Mouse (Mus musculus) naive thymus-derived CD4-positive, alpha-beta T cell, adult 2 months (primary cell): ENCODE measurements around the gene Col1a1.
A peak's percentile ranks its signal among the peaks of the same experiment; 100 is the strongest.
"Not testable (repeated sequence)": the region's sequence is repeated elsewhere in the genome, so short reads cannot be mapped to it uniquely, and the experiment has no call there.

Experiments
- DNase-seq: peaks from one replicate; pipeline ENCODE4 v3.0.0-alpha.2; 2011; ENCODE audit warnings: low read depth

Col1a1 gene

GRCm38 (mm10) chr11:94938296-94938695, 2.3 kb downstream of the Col1a1 start:
- no peak for DNase-seq

DNA sequence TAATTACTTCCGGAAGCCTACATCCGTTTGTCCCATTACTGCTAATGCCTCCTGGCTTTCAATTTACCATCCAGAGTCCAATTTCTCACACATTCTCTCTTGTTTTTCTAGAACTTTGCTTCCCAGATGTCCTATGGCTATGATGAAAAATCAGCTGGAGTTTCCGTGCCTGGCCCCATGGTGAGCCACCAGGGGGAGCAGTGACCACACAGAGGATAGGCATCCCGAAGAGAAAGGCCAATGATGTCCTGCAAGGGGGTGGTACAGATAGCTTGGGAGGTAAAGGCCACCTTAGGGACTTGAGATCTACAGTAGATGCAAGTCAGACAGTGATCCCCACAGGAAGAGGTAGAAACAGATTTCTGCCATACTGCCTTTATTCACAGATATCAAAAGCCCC, 3.3 kb downstream of the Col1a1 start:
- peak; percentile 77 for DNase-seq

DNA sequence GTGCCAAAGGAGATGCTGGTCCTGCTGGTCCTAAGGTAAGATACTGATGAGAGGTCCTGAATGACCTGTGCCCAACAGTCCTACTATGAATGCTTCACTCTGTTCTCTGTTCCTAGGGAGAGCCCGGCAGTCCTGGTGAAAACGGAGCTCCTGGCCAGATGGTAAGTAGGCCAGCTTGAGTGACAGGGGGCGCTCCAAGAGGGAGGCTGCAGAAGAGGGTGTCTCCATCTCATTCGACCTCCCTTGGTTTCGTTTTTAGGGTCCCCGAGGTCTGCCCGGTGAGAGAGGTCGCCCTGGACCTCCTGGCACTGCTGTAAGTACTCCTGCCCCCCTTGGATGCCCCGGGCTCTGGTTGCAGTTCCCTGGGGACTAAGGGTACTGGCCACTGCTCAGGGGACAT, 5.1 kb downstream of the Col1a1 start:
- DNase-seq, result no peak

GRCm38 (mm10) chr11:94941776-94942175, 5.8 kb downstream of the Col1a1 start:
- DNase-seq, result no peak

- DNase-seq, result peak; percentile 72
Measured at GRCm38 (mm10) chr11:94942282-94943023, 6.4 kb downstream of the Col1a1 start.

- DNase-seq, result no peak
Measured at GRCm38 (mm10) chr11:94943054-94943453, 7.0 kb downstream of the Col1a1 start.

DNA sequence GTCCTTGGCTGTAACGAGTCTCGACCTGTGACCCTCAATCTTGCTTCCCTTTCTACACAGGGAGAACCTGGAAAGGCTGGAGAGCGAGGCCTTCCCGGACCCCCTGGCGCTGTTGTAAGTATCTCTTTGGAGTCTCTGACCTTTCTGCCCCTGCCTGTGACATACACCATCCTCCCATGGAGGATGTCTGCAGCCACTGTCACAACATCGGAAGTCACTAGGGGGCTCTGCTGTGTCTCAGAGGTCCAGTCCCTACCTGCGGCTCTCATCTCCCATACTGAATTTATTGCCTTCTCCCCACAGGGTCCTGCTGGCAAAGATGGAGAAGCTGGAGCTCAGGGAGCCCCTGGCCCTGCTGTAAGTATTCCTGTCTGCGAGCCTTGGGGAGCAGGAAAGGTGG, 8.3 kb downstream of the Col1a1 start:
- no peak for DNase-seq

DNA sequence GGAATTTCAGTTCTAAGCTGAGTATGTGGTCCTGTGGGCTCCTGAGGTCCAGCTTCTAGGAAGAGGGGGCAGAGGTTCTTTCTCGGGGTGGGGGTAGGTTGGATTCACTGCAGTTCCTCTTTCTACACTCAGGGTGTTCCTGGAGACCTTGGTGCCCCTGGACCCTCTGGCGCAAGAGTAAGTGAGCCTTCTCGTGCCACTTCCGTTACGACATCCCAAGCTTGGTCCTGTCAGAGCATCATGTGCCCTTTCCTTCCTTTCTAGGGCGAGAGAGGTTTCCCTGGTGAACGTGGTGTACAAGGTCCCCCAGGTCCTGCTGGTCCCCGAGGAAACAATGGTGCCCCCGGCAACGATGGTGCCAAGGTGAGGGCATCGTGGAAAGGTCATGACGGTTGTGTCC, 9.2 kb downstream of the Col1a1 start:
- DNase-seq, result no peak

- DNase-seq, result no peak
Measured at GRCm38 (mm10) chr11:94952169-94952568, 16.1 kb downstream of the Col1a1 start.

DNA sequence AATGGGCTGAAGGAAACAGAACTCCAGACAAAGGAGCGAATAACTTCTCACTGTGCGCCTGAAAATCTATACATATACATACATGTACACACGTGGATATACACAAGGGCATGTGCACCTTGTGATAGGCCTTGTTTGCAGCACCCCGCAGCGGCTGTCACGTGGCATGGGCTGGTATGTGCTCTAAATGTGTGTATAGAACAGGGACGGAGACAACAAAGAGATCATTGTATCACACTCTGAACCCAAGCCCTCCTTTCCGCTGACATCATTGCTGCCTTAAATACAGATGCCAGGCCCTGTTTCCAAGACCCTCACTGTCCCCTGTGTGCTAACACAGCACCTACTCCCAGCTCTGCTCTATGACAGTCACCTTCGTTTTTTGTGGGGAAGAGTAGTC, 19.1 kb downstream of the Col1a1 start:
- DNase-seq, result no peak

- DNase-seq, result no peak
Measured at GRCm38 (mm10) chr11:94957693-94958064, 21.7 kb downstream of the Col1a1 start.

DNA sequence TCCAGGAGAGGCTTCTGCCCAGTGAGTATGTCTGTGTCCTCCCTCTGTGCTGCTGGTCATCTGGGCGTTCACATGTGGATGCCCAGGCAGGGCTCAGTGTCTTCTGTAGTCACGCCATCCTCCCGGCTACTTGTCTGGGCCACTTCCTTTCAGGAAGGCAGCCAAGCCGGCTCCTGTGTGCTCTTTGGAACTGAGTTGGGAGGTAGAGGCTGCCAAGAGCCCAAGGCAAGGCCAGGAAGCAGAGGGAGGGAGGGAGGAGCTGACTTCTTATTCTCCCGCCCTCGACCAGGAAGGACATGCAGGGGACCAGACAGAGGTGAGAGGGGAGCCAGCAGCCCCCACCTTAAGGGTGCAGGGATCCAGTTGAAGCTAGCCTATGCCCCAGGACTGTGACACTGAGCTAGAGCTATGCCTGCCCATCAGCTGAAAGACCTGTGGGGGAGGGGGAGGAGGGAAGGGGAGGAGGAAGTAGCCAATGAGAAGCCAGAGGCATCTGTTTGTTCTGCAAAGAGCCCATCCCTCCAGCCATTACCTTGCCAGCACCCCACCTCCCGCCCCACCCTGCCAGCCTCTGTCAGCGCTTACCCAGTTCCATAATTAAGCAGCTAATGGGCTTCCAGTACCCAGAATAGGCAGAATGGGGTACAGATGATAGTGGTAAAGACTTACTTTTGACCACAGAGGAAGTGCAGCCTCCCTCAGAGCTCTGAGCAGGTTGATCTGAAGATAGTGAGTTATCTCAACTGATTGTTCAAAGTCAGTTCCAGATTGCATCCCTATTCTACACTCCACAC, 22.2 kb downstream of the Col1a1 start:
- DNase-seq, result peak; percentile 36

DNA sequence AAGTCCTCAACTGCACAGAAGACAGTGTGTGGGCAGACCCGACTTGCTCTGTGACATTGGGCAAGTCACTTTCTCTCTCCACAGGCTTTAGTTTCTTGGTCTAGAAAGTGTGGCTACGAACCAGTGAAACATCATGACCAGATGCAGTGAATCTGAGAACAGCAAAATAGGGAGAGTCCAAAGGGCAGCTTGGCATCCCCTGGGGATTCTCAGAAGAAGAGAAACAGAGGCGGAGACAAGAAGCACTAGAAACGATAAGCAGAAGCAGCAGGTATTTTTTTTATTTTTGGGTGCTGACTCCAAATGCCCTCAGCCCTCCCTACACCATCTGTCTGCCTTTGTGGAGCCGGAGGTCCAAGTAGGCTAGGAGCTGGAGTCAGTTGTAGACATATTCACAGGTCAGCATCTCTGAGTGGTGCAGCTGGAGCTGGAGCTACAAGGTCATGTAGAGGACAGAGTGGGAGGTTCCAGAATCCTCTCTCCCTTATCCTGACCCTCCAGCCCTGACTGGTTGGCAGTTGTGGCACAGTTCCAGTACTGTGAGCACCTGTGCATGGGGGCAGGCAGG, 26.6 kb downstream of the Col1a1 start:
- DNase-seq, result no peak

- no peak for DNase-seq
Measured at GRCm38 (mm10) chr11:94967419-94967818, 31.4 kb downstream of the Col1a1 start, which contains the start of gene Hils1. Gene Hils1, plus strand, starts transcription at chr11:94967593.

GRCm38 (mm10) chr11:94968187-94968586, 32.2 kb downstream of the Col1a1 start:
- DNase-seq, result no peak

DNA sequence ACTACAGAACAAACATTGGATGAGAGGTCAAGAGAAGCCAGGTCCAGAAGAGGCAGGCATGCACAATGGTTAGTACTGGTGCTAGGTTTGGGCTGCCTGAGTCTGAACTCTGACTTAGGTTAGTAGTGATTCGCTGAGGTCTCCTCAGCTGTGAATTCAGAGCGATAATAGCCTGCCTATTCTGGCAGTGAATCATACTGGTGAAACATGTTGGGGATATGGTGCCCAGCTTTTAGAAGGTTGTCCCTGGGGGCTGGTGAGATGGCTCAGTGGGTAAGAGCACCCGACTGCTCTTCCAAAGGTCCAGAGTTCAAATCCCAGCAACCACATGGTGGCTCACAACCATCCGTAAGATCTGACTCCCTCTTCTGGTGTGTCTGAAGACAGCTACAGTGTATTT, 33.7 kb downstream of the Col1a1 start:
- DNase-seq, result not testable (repeated sequence)

DNA sequence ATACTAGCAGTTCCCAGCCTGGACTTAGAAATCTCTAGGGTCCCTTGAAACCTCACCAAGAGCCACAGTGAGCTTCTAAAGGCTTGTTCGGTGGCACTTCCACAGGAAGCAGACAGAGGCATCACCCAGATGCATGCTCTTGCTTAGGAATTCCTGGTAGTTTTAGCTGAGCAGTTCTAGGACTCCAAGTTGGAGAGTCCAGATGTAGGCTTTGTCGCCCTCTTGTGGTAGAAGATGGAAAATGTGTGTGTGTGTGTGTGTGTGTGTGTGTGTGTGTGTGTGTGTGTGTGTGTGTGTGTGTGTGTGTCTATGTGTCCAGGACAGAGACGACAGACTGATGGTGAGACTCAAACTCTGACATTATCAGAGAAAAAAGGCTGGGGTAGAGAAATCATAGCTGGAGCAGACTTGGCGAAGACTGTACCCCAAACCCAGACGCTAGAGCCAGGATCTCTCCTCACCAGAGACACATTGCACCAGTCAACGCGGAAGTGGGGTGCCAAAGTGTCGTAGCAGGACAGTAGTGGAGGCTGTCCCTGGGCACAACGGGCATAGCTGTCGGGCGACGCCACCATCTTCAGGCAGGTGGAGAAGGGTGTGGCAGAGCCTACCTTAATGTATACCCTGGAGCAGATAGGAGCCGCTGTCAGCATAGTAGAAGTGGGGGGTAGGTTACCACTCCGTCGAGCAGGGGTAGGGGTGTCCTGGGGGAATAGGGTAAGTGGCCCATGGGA, 34.4 kb downstream of the Col1a1 start:
- DNase-seq, result peak; percentile 79

- no peak for DNase-seq
Measured at GRCm38 (mm10) chr11:94971895-94972615, 36.0 kb downstream of the Col1a1 start.

GRCm38 (mm10) chr11:94972887-94973286, 36.9 kb downstream of the Col1a1 start:
- no peak for DNase-seq

DNA sequence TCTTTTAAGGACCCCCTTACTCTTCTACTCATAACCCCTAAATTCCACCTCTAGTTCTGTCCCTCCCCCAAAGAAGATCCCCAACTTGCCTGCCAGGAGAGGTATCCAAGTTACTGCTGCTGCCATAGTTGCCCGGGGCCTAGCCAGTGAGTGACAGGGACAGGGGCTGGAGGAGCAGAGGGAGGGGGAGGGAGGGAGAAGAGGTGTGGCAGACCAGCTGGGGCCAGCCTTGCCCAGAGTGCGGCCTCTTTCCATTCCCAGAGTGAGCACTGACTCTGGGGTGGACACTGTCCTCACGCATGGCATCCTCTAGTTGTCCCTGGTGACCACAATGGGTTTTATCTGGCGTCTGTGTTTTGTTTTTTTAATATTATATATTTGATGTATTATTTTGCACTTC, 37.3 kb downstream of the Col1a1 start:
- no peak for DNase-seq

DNA sequence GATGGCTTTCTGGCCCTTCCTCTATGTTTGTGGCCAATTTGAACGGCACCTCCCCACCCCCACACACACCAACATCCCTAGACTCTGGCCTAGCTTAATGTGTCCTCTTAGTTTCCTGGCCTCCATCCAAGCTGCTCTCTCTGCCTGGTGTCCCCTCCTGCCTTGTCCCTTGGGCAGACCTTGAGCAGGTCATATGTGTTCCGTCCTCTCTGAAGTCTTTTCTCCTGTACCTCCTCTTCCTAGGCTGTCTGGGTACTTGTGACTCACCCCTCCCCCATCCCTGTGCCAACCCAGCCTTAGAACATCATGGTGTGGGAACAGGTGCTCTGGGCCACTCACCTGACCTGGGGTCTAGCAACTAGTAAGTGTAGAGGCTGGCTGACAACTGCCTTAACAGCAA, 38.9 kb downstream of the Col1a1 start:
- no peak for DNase-seq

GRCm38 (mm10) chr11:94976199-94976598, 40.2 kb downstream of the Col1a1 start, which contains the start of gene Sgca:
Gene Sgca, minus strand, starts transcription at chr11:94976327.
- no peak for DNase-seq
